In genomic region chr16:97730321-97730720, GRCm38 (mm10) we compare ENCODE assay signal across 33 mouse cellular contexts. TPM values are rescaled to one million over a fixed set of nuclear protein-coding genes. Genes with fewer than 3 reads are reported as not detected.
A peak's percentile ranks its signal among the peaks of the same experiment; 100 is the strongest.
DNase-seq lines count a peak whose midpoint lies in the region; ATAC-seq and TF ChIP-seq lines count a peak whose summit lies in the region.
"Had no signal": no experiment of that assay in that cellular context is flagged by ENCODE, and none has a peak within 500 bp of the region (broad histone marks: within the 10 kb centered on the region; RNA-seq: fewer than 3 reads in every experiment).

No protein-coding gene starts in this region.

- no peak overlapping the region for H3K4me3 ChIP-seq in lung, adult 2 months (replicated peaks; ENCODE audit: extremely low read depth, low read depth, low read length)
- H3K4me3 ChIP-seq in intestine, postnatal 0 days (ENCODE audit: low read depth, low read length) = no peak overlapping the region
- no peak overlapping the region for H3K4me3 ChIP-seq in midbrain, embryonic 15.5 days
- H3K4me3 ChIP-seq: embryonic facial prominence, embryonic 10.5 days; embryonic facial prominence, embryonic 15.5 days; forebrain, embryonic 12.5 days; heart, embryonic 13.5 days; hindbrain, embryonic 10.5 days; hindbrain, embryonic 15.5 days; limb, embryonic 12.5 days; midbrain, embryonic 10.5 days; myocyte; neural tube, embryonic 13.5 days had no signal

- no peak for TF ChIP-seq POLR2A in lung, adult 2 months (IDR thresholded peaks at IDR 0.05; ENCODE audit: borderline replicate concordance, extremely low read depth, low read depth, low read length)

- H3K4me1 ChIP-seq in lung, adult 2 months (ENCODE audit: control insufficient read depth, insufficient read depth, low read length) = no peaks in the 10 kb centered on the region
- peaks cover 8% of the 10 kb centered on the region for H3K4me1 ChIP-seq in intestine, postnatal 0 days (replicated peaks; ENCODE audit: control insufficient read depth, insufficient read depth, low read length)
- H3K4me1 ChIP-seq in midbrain, embryonic 15.5 days = no peaks in the 10 kb centered on the region
- H3K4me1 ChIP-seq: embryonic facial prominence, embryonic 15.5 days; forebrain, embryonic 12.5 days; hindbrain, embryonic 10.5 days; hindbrain, embryonic 15.5 days; limb, embryonic 12.5 days; midbrain, embryonic 10.5 days; neural tube, embryonic 13.5 days had no signal

- H3K27ac ChIP-seq in intestine, postnatal 0 days (ENCODE audit: low read depth, low read length) = no peak overlapping the region; the same call in 1 of the 2 replicates
- H3K27ac ChIP-seq in midbrain, embryonic 15.5 days = no peak overlapping the region
- H3K27ac ChIP-seq: embryonic facial prominence, embryonic 10.5 days; embryonic facial prominence, embryonic 15.5 days; forebrain, embryonic 12.5 days; heart, embryonic 13.5 days; hindbrain, embryonic 10.5 days; hindbrain, embryonic 15.5 days; limb, embryonic 12.5 days; midbrain, embryonic 10.5 days; neural tube, embryonic 13.5 days had no signal

- no peaks in the 10 kb centered on the region for H3K27me3 ChIP-seq in intestine, postnatal 0 days (replicated peaks; ENCODE audit: control insufficient read depth, insufficient read depth, low read length)
- no peaks in the 10 kb centered on the region for H3K27me3 ChIP-seq in midbrain, embryonic 15.5 days (replicated peaks)
- H3K27me3 ChIP-seq: embryonic facial prominence, embryonic 15.5 days; forebrain, embryonic 12.5 days; heart, embryonic 13.5 days; hindbrain, embryonic 15.5 days; limb, embryonic 12.5 days; neural tube, embryonic 13.5 days; Patski had no signal

- WGBS in lung, adult 2 months = 59% methylated on average over 1 of the region's 1 CpGs
- WGBS in intestine, postnatal 0 days = 42% methylated on average over 1 of the region's 1 CpGs
- 98% methylated on average over 1 of the region's 1 CpGs for WGBS in midbrain, embryonic 15.5 days

- no peaks in the 10 kb centered on the region for H3K9me3 ChIP-seq in intestine, postnatal 0 days (ENCODE audit: control insufficient read depth)
- H3K9me3 ChIP-seq in midbrain, embryonic 15.5 days = no peaks in the 10 kb centered on the region
- H3K9me3 ChIP-seq: embryonic facial prominence, embryonic 10.5 days; embryonic facial prominence, embryonic 15.5 days; forebrain, embryonic 12.5 days; heart, embryonic 13.5 days; hindbrain, embryonic 10.5 days; hindbrain, embryonic 15.5 days; limb, embryonic 12.5 days; midbrain, embryonic 10.5 days; neural tube, embryonic 13.5 days had no signal

- no peak overlapping the region for H3K9ac ChIP-seq in intestine, postnatal 0 days (ENCODE audit: low read depth, low read length)
- no peak overlapping the region for H3K9ac ChIP-seq in midbrain, embryonic 15.5 days
- H3K9ac ChIP-seq: embryonic facial prominence, embryonic 15.5 days; forebrain, embryonic 12.5 days; forebrain, postnatal 0 days; heart, embryonic 13.5 days; hindbrain, embryonic 15.5 days; limb, embryonic 12.5 days; liver, postnatal 0 days; neural tube, embryonic 13.5 days had no signal

- ATAC-seq in intestine, postnatal 0 days = peak; percentile 88
- no peak for ATAC-seq in midbrain, embryonic 15.5 days (replicated peaks)
- ATAC-seq: forebrain, postnatal 0 days; inflammation-experienced regulatory T-cells, adult 6 months; liver, postnatal 0 days; Patski had no signal

- TF ChIP-seq CTCF in lung, adult 2 months (IDR thresholded peaks at IDR 0.05; ENCODE audit: insufficient read depth, low read length) = no peak
- TF ChIP-seq CTCF in intestine, postnatal 0 days (IDR thresholded peaks at IDR 0.05; ENCODE audit: low read depth) = no peak

- peak; percentile 16 to 56 for DNase-seq in lung, adult 18-20 months
- no peak for DNase-seq in lung, adult 2 months
- DNase-seq in lung, postnatal 25 days (ENCODE audit: low spot score) = peak; percentile 54
- no peak for DNase-seq in natural killer cell, adult 2 months (ENCODE audit: low spot score in 2 of 2)
- DNase-seq in left cerebral cortex, adult 8-10 months (ENCODE audit: low spot score in 2 of 2) = no peak
- DNase-seq: adrenal gland, adult 2 months; adrenal gland, postnatal 36 days; cerebellum, adult 2 months; cerebellum, postnatal 25 days; forebrain, postnatal 0 days; gastrocnemius, postnatal 10 days; heart, postnatal 14 days; kidney, postnatal 14 days; liver, postnatal 0 days; right cerebral cortex, postnatal 14 days; spleen, adult 18-20 months; thymus, postnatal 4 days had no signal

- no peaks in the 10 kb centered on the region for H3K36me3 ChIP-seq in intestine, postnatal 0 days (ENCODE audit: control insufficient read depth, insufficient read depth)
- H3K36me3 ChIP-seq in midbrain, embryonic 15.5 days (replicated peaks) = no peaks in the 10 kb centered on the region
- H3K36me3 ChIP-seq: embryonic facial prominence, embryonic 10.5 days; embryonic facial prominence, embryonic 15.5 days; forebrain, embryonic 12.5 days; heart, embryonic 13.5 days; hindbrain, embryonic 10.5 days; hindbrain, embryonic 15.5 days; limb, embryonic 12.5 days; midbrain, embryonic 10.5 days; neural tube, embryonic 13.5 days had no signal

- H3K4me2 ChIP-seq in intestine, postnatal 0 days (replicated peaks; ENCODE audit: low read depth) = no peak overlapping the region
- no peak overlapping the region for H3K4me2 ChIP-seq in midbrain, embryonic 15.5 days
- H3K4me2 ChIP-seq: embryonic facial prominence, embryonic 15.5 days; forebrain, embryonic 12.5 days; heart, embryonic 13.5 days; hindbrain, embryonic 15.5 days; limb, embryonic 12.5 days; liver, embryonic 11.5 days; neural tube, embryonic 13.5 days had no signal

RNA-seq across cellular contexts. Expression of gene Ripk4, which starts 33.3 kb away (rescaled TPM):
- polyA plus RNA-seq in lung, adult 2 months (2012; rRNA removed) = 15.5 and 16.7 TPM in 2 replicates
- 11.9 and 12.9 TPM in 2 replicates for polyA plus RNA-seq in intestine, postnatal 0 days (2015; fragmentation: Nextera tagmentation; extraction: Ambion mirVana)
- 0.36 and 0.71 TPM in 2 replicates for polyA plus RNA-seq in midbrain, embryonic 15.5 days (2015; fragmentation: Nextera tagmentation; extraction: Ambion mirVana)
- total RNA-seq in left cerebral cortex, adult 8-10 months (2022) = 1 to 10 TPM in 3 of 4 experiments, under 1 TPM in 1; 0.51 to 1.1 (median 1.0) TPM
- total RNA-seq: gastrocnemius, postnatal 10 days; MEL had no signal
- polyA plus RNA-seq: myocyte had no signal

Comparison
In these comparisons a context has a peak if more than half of its experiments do, and no peak if none do; other contexts are left out.
1. DNase-seq: peak in lung, adult 18-20 months (2 of 2) and lung, postnatal 25 days (single experiment); none in lung, adult 2 months (single experiment), natural killer cell, adult 2 months (0 of 2) and left cerebral cortex, adult 8-10 months (0 of 2).